Mouse (Mus musculus): Measurements from ENCODE around the gene Doc2b. TPM values are rescaled to one million over a fixed set of nuclear protein-coding genes. Genes with fewer than 3 reads are reported as not detected.
"Not testable (repeated sequence)": the region's sequence is repeated elsewhere in the genome, so short reads cannot be mapped to it uniquely, and the experiment has no call there.

Doc2b gene
- polyA plus RNA-seq, 1 experiment from 2014 or later = 0.68 TPM

- peak; percentile 65 for ATAC-seq (ENCODE audit: low read depth)
- H3K4me1 ChIP-seq (replicated peaks; ENCODE audit: control insufficient read depth, insufficient read depth, low read length) = peaks cover 34% of the 10 kb centered on the region
- 0% methylated on average over 49 of the region's 52 CpGs for WGBS
These were observed 62.5 kb downstream of the Doc2b start for GRCm38 (mm10) chr11:75733227-75733940.

GRCm38 (mm10) chr11:75732434-75733226 lies 63.2 kb downstream of the Doc2b start, which contains the start of gene Ywhae:
Ywhae (plus strand) TSS chr11:75732869.
- H3K9me3 ChIP-seq (ENCODE audit: control insufficient read depth, low read length) = no peaks in the 10 kb centered on the region
- H3K27ac ChIP-seq (ENCODE audit: low read length) = peak within 1 kb of the TSS; percentile 93
- peak; percentile 98 for ATAC-seq (ENCODE audit: low read depth)
- H3K9ac ChIP-seq (ENCODE audit: low read length) = peak within 1 kb of the TSS; percentile 100
- no peaks in the 10 kb centered on the region for H3K36me3 ChIP-seq (ENCODE audit: control insufficient read depth, insufficient read depth, low read length)
- H3K4me3 ChIP-seq (ENCODE audit: low read length) = peak within 1 kb of the TSS; percentile 89
- WGBS = under 1% methylated on average over 71 of the region's 76 CpGs
- no peaks in the 10 kb centered on the region for H3K27me3 ChIP-seq (ENCODE audit: control insufficient read depth, insufficient read depth, low read depth, low read length)
- H3K4me1 ChIP-seq (replicated peaks; ENCODE audit: control insufficient read depth, insufficient read depth, low read length) = peaks cover 30% of the 10 kb centered on the region
- H3K4me2 ChIP-seq (ENCODE audit: low read depth, low read length) = peak within 1 kb of the TSS; percentile 88

More at GRCm38 (mm10) chr11:75733227-75733940, 62.5 kb downstream of the Doc2b start:
- peak overlapping the region; percentile 100 for H3K9ac ChIP-seq (ENCODE audit: low read length)
- no peaks in the 10 kb centered on the region for H3K27me3 ChIP-seq (ENCODE audit: control insufficient read depth, insufficient read depth, low read depth, low read length)
- H3K27ac ChIP-seq (ENCODE audit: low read length) = peak overlapping the region; percentile 93
- H3K36me3 ChIP-seq (ENCODE audit: control insufficient read depth, insufficient read depth, low read length) = peaks cover 4% of the 10 kb centered on the region; the same call in 1 of the 2 replicates
- H3K4me2 ChIP-seq (ENCODE audit: low read depth, low read length) = peak overlapping the region; percentile 76
- no peaks in the 10 kb centered on the region for H3K9me3 ChIP-seq (ENCODE audit: control insufficient read depth, low read length)
- H3K4me3 ChIP-seq (ENCODE audit: low read length) = peak overlapping the region; percentile 89

- H3K27me3 ChIP-seq (ENCODE audit: control insufficient read depth, insufficient read depth, low read depth, low read length); H3K4me2 ChIP-seq (ENCODE audit: low read depth, low read length); H3K9me3 ChIP-seq (ENCODE audit: control insufficient read depth, low read length); H3K4me1 ChIP-seq (replicated peaks; ENCODE audit: control insufficient read depth, insufficient read depth, low read length); H3K27ac ChIP-seq (ENCODE audit: low read length); H3K36me3 ChIP-seq (ENCODE audit: control insufficient read depth, insufficient read depth, low read length); H3K4me3 ChIP-seq (ENCODE audit: low read length); ATAC-seq (ENCODE audit: low read depth); H3K9ac ChIP-seq (ENCODE audit: low read length): not testable (repeated sequence)
- WGBS = 82% methylated on average over 6 of the region's 6 CpGs
These were observed 68.2 kb downstream of the Doc2b start for GRCm38 (mm10) chr11:75727659-75728058.

GRCm38 (mm10) chr11:75727168-75727567 lies 68.7 kb downstream of the Doc2b start:
- Histone ChIP-seq H3K9me3 (ENCODE audit: control insufficient read depth, low read length) (no peaks in the 10 kb centered on the region), H3K27ac (ENCODE audit: low read length) (no peak overlapping the region), H3K4me2 (ENCODE audit: low read depth, low read length) (no peak overlapping the region), H3K4me1 (replicated peaks; ENCODE audit: control insufficient read depth, insufficient read depth, low read length) (peaks cover 5% of the 10 kb centered on the region), H3K27me3 (ENCODE audit: control insufficient read depth, insufficient read depth, low read depth, low read length) (no peaks in the 10 kb centered on the region), H3K9ac (ENCODE audit: low read length) (no peak overlapping the region), H3K4me3 (ENCODE audit: low read length) (no peak overlapping the region), H3K36me3 (ENCODE audit: control insufficient read depth, insufficient read depth, low read length) (no peaks in the 10 kb centered on the region)
- 63% methylated on average over 2 of the region's 2 CpGs for WGBS
- no peak for ATAC-seq (ENCODE audit: low read depth)

- no peak for ATAC-seq (ENCODE audit: low read depth)
- no peak overlapping the region for H3K9ac ChIP-seq (ENCODE audit: low read length)
- H3K27ac ChIP-seq (ENCODE audit: low read length) = no peak overlapping the region
- 34% methylated on average over 4 of the region's 4 CpGs for WGBS
- peaks cover 9% of the 10 kb centered on the region for H3K9me3 ChIP-seq (ENCODE audit: control insufficient read depth, low read length)
- H3K4me3 ChIP-seq (ENCODE audit: low read length) = no peak overlapping the region
- H3K4me1 ChIP-seq (replicated peaks; ENCODE audit: control insufficient read depth, insufficient read depth, low read length) = no peaks in the 10 kb centered on the region
- no peaks in the 10 kb centered on the region for H3K27me3 ChIP-seq (ENCODE audit: control insufficient read depth, insufficient read depth, low read depth, low read length)
- H3K36me3 ChIP-seq (ENCODE audit: control insufficient read depth, insufficient read depth, low read length) = no peaks in the 10 kb centered on the region
- no peak overlapping the region for H3K4me2 ChIP-seq (ENCODE audit: low read depth, low read length)
These were observed 73.5 kb downstream of the Doc2b start for GRCm38 (mm10) chr11:75722339-75722738.

Other genes starting within 250 kb of the Doc2b start
- 63.7 and 63.8 TPM in 2 replicates for gene Pitpna, start 208.0 kb downstream of the Doc2b start, polyA plus RNA-seq (2015; fragmentation: Nextera tagmentation; extraction: Ambion mirVana)
- gene Inpp5k, start 165.1 kb downstream of the Doc2b start, polyA plus RNA-seq (2015; fragmentation: Nextera tagmentation; extraction: Ambion mirVana) = 33.8 and 35.4 TPM in 2 replicates
- gene Myo1c, start 145.5 kb downstream of the Doc2b start, polyA plus RNA-seq (2015; fragmentation: Nextera tagmentation; extraction: Ambion mirVana) = 93.0 and 96.5 TPM in 2 replicates
- gene Crk, start 116.8 kb downstream of the Doc2b start, polyA plus RNA-seq (2015; fragmentation: Nextera tagmentation; extraction: Ambion mirVana) = 108 and 112 TPM in 2 replicates
- 833 and 905 TPM in 2 replicates for gene Ywhae, start 63.2 kb downstream of the Doc2b start, polyA plus RNA-seq (2015; fragmentation: Nextera tagmentation; extraction: Ambion mirVana)
- gene Rph3al, start 142.4 kb upstream of the Doc2b start, polyA plus RNA-seq (2015; fragmentation: Nextera tagmentation; extraction: Ambion mirVana) = 8.1 and 8.5 TPM in 2 replicates
- gene 1700016K19Rik, start 203.9 kb upstream of the Doc2b start, polyA plus RNA-seq (2015; fragmentation: Nextera tagmentation; extraction: Ambion mirVana) = 10.8 and 11.8 TPM in 2 replicates
- gene Rflnb, start 231.7 kb upstream of the Doc2b start, polyA plus RNA-seq (2015; fragmentation: Nextera tagmentation; extraction: Ambion mirVana) = 41.7 and 42.8 TPM in 2 replicates

Data from lung, embryonic 16.5 days (tissue).